Mouse (Mus musculus): ENCODE results near the gene Arid5b.

The Arid5b gene

GRCm38 (mm10) chr10:68231385-68232182 lies 47.0 kb downstream of the Arid5b start:
- DNase-seq: no peak

- DNase-seq: no peak
Measured at GRCm38 (mm10) chr10:68230653-68231384, 47.7 kb downstream of the Arid5b start.

- DNase-seq: no peak
Measured at GRCm38 (mm10) chr10:68229640-68230565, 48.6 kb downstream of the Arid5b start.

GRCm38 (mm10) chr10:68222676-68223075 lies 55.9 kb downstream of the Arid5b start:
- DNase-seq: no peak

- DNase-seq: no peak
Measured at GRCm38 (mm10) chr10:68222012-68222411, 56.5 kb downstream of the Arid5b start.

- DNase-seq: no peak
Measured at GRCm38 (mm10) chr10:68219327-68219726, 59.2 kb downstream of the Arid5b start.

GRCm38 (mm10) chr10:68218678-68219077 lies 59.9 kb downstream of the Arid5b start:
- DNase-seq: no peak

GRCm38 (mm10) chr10:68214809-68215468 lies 63.6 kb downstream of the Arid5b start:
- no peak for DNase-seq

- peak; percentile 73 for DNase-seq
Measured at GRCm38 (mm10) chr10:68212061-68212915, 66.3 kb downstream of the Arid5b start.

GRCm38 (mm10) chr10:68211514-68211913 lies 67.0 kb downstream of the Arid5b start:
- no peak for DNase-seq

GRCm38 (mm10) chr10:68210025-68210642 lies 68.4 kb downstream of the Arid5b start:
- no peak for DNase-seq

- no peak for DNase-seq
Measured at GRCm38 (mm10) chr10:68208670-68209065, 69.9 kb downstream of the Arid5b start.

GRCm38 (mm10) chr10:68207803-68208669 lies 70.5 kb downstream of the Arid5b start:
- peak; percentile 45 for DNase-seq

GRCm38 (mm10) chr10:68204391-68204790 lies 74.1 kb downstream of the Arid5b start:
- DNase-seq: no peak

GRCm38 (mm10) chr10:68203860-68204259 lies 74.7 kb downstream of the Arid5b start:
- DNase-seq: no peak

GRCm38 (mm10) chr10:68203322-68203721 lies 75.2 kb downstream of the Arid5b start:
- DNase-seq: no peak

- DNase-seq: no peak
Measured at GRCm38 (mm10) chr10:68199440-68199839, 79.1 kb downstream of the Arid5b start.

GRCm38 (mm10) chr10:68196324-68196723 lies 82.2 kb downstream of the Arid5b start:
- DNase-seq: no peak

- DNase-seq: no peak
Measured at GRCm38 (mm10) chr10:68193561-68193960, 85.0 kb downstream of the Arid5b start.

- peak; percentile 30 for DNase-seq
Measured at GRCm38 (mm10) chr10:68192824-68193255, 85.7 kb downstream of the Arid5b start.

Data from lung, postnatal 10 days (tissue).